Mouse (Mus musculus): Measurements from ENCODE around the gene Cds1. TPM values are rescaled to one million over a fixed set of nuclear protein-coding genes. Genes with fewer than 3 reads are reported as not detected.

Cds1 gene
- polyA plus RNA-seq, 1 experiment: 0.76 TPM

GRCm38 (mm10) chr5:101789770-101790169, 24.8 kb downstream of the Cds1 start:
- H3K9me3 ChIP-seq: no peaks in the 10 kb centered on the region
- H3K4me3 ChIP-seq (replicated peaks): peak overlapping the region; percentile 28
- TF ChIP-seq FLI1 (IDR thresholded peaks at IDR 0.05; ENCODE audit: low read length) (no peak), GATA1 (IDR thresholded peaks at IDR 0.05; ENCODE audit: borderline replicate concordance, low read length) (no peak)
- peaks cover 37% of the 10 kb centered on the region for H3K4me1 ChIP-seq
- H3K36me3 ChIP-seq (replicated peaks; ENCODE audit: low read length): no peaks in the 10 kb centered on the region
- H3K27me3 ChIP-seq (replicated peaks): peaks cover 8% of the 10 kb centered on the region

GRCm38 (mm10) chr5:101790560-101790959, 25.6 kb downstream of the Cds1 start:
- TF ChIP-seq FLI1 (IDR thresholded peaks at IDR 0.05; ENCODE audit: low read length) (no peak), GATA1 (IDR thresholded peaks at IDR 0.05; ENCODE audit: borderline replicate concordance, low read length) (no peak)
- Histone ChIP-seq H3K36me3 (replicated peaks; ENCODE audit: low read length) (no peaks in the 10 kb centered on the region), H3K4me3 (replicated peaks) (no peak overlapping the region), H3K9me3 (no peaks in the 10 kb centered on the region), H3K4me1 (peaks cover 33% of the 10 kb centered on the region), H3K27me3 (replicated peaks) (peaks cover 8% of the 10 kb centered on the region)

GRCm38 (mm10) chr5:101792665-101793064, 27.7 kb downstream of the Cds1 start:
- Histone ChIP-seq H3K4me1 (peaks cover 15% of the 10 kb centered on the region), H3K36me3 (replicated peaks; ENCODE audit: low read length) (no peaks in the 10 kb centered on the region), H3K4me3 (replicated peaks) (no peak overlapping the region), H3K9me3 (no peaks in the 10 kb centered on the region), H3K27me3 (replicated peaks) (peaks cover 10% of the 10 kb centered on the region)
- TF ChIP-seq FLI1 (IDR thresholded peaks at IDR 0.05; ENCODE audit: low read length): no peak
- no peak for TF ChIP-seq GATA1 (IDR thresholded peaks at IDR 0.05; ENCODE audit: borderline replicate concordance, low read length)

GRCm38 (mm10) chr5:101801891-101802290, 37.0 kb downstream of the Cds1 start:
- no peaks in the 10 kb centered on the region for H3K36me3 ChIP-seq (replicated peaks; ENCODE audit: low read length)
- peaks cover 14% of the 10 kb centered on the region for H3K27me3 ChIP-seq (replicated peaks)
- peaks cover 13% of the 10 kb centered on the region for H3K9me3 ChIP-seq
- H3K4me3 ChIP-seq (replicated peaks): no peak overlapping the region
- no peaks in the 10 kb centered on the region for H3K4me1 ChIP-seq
- TF ChIP-seq FLI1 (IDR thresholded peaks at IDR 0.05; ENCODE audit: low read length) (no peak), GATA1 (IDR thresholded peaks at IDR 0.05; ENCODE audit: borderline replicate concordance, low read length) (no peak)

- no peak for TF ChIP-seq GATA1 (IDR thresholded peaks at IDR 0.05; ENCODE audit: borderline replicate concordance, low read length)
- no peak for TF ChIP-seq FLI1 (IDR thresholded peaks at IDR 0.05; ENCODE audit: low read length)
- peaks cover 13% of the 10 kb centered on the region for H3K9me3 ChIP-seq
- H3K4me1 ChIP-seq: no peaks in the 10 kb centered on the region
- H3K4me3 ChIP-seq (replicated peaks): no peak overlapping the region
- peaks cover 12% of the 10 kb centered on the region for H3K27me3 ChIP-seq (replicated peaks)
- no peaks in the 10 kb centered on the region for H3K36me3 ChIP-seq (replicated peaks; ENCODE audit: low read length)
Measured at GRCm38 (mm10) chr5:101802358-101803022, 37.6 kb downstream of the Cds1 start.

GRCm38 (mm10) chr5:101811296-101812169, 46.6 kb downstream of the Cds1 start:
- TF ChIP-seq FLI1 (IDR thresholded peaks at IDR 0.05; ENCODE audit: low read length) (no peak), GATA1 (IDR thresholded peaks at IDR 0.05; ENCODE audit: borderline replicate concordance, low read length) (no peak)
- Histone ChIP-seq H3K4me1 (peaks cover 16% of the 10 kb centered on the region), H3K9me3 (no peaks in the 10 kb centered on the region), H3K27me3 (replicated peaks) (peaks cover 10% of the 10 kb centered on the region), H3K36me3 (replicated peaks; ENCODE audit: low read length) (no peaks in the 10 kb centered on the region), H3K4me3 (replicated peaks) (no peak overlapping the region)

GRCm38 (mm10) chr5:101816822-101817221, 51.9 kb downstream of the Cds1 start:
- H3K36me3 ChIP-seq (replicated peaks; ENCODE audit: low read length): no peaks in the 10 kb centered on the region
- H3K4me3 ChIP-seq (replicated peaks): peak overlapping the region; percentile 84
- H3K9me3 ChIP-seq: no peaks in the 10 kb centered on the region
- TF ChIP-seq FLI1 (IDR thresholded peaks at IDR 0.05; ENCODE audit: low read length) (no peak), GATA1 (IDR thresholded peaks at IDR 0.05; ENCODE audit: borderline replicate concordance, low read length) (no peak)
- peaks cover 14% of the 10 kb centered on the region for H3K27me3 ChIP-seq (replicated peaks)
- H3K4me1 ChIP-seq: peaks cover 54% of the 10 kb centered on the region

- Histone ChIP-seq H3K4me1 (peaks cover 54% of the 10 kb centered on the region), H3K27me3 (replicated peaks) (peaks cover 26% of the 10 kb centered on the region), H3K4me3 (replicated peaks) (no peak overlapping the region), H3K36me3 (replicated peaks; ENCODE audit: low read length) (no peaks in the 10 kb centered on the region), H3K9me3 (no peaks in the 10 kb centered on the region)
- no peak for TF ChIP-seq GATA1 (IDR thresholded peaks at IDR 0.05; ENCODE audit: borderline replicate concordance, low read length)
- TF ChIP-seq FLI1 (IDR thresholded peaks at IDR 0.05; ENCODE audit: low read length): no peak
Measured at GRCm38 (mm10) chr5:101819216-101819615, 54.3 kb downstream of the Cds1 start.

- TF ChIP-seq FLI1 (IDR thresholded peaks at IDR 0.05; ENCODE audit: low read length) (no peak), GATA1 (IDR thresholded peaks at IDR 0.05; ENCODE audit: borderline replicate concordance, low read length) (no peak)
- Histone ChIP-seq H3K36me3 (replicated peaks; ENCODE audit: low read length) (no peaks in the 10 kb centered on the region), H3K4me3 (replicated peaks) (no peak overlapping the region)
Measured at GRCm38 (mm10) chr5:101819844-101820243, 54.9 kb downstream of the Cds1 start.

GRCm38 (mm10) chr5:101821052-101821451, 56.1 kb downstream of the Cds1 start:
- Histone ChIP-seq H3K27me3 (replicated peaks) (peaks cover 26% of the 10 kb centered on the region), H3K9me3 (no peaks in the 10 kb centered on the region), H3K4me3 (replicated peaks) (no peak overlapping the region), H3K36me3 (replicated peaks; ENCODE audit: low read length) (no peaks in the 10 kb centered on the region), H3K4me1 (peaks cover 62% of the 10 kb centered on the region)
- TF ChIP-seq FLI1 (IDR thresholded peaks at IDR 0.05; ENCODE audit: low read length): no peak
- TF ChIP-seq GATA1 (IDR thresholded peaks at IDR 0.05; ENCODE audit: borderline replicate concordance, low read length): no peak

More at GRCm38 (mm10) chr5:101819844-101820243, 54.9 kb downstream of the Cds1 start:
- Histone ChIP-seq H3K9me3 (no peaks in the 10 kb centered on the region), H3K27me3 (replicated peaks) (peaks cover 26% of the 10 kb centered on the region), H3K4me1 (peaks cover 57% of the 10 kb centered on the region)
